8 mouse cellular contexts compared by ENCODE assay signal in the genomic region with DNA sequence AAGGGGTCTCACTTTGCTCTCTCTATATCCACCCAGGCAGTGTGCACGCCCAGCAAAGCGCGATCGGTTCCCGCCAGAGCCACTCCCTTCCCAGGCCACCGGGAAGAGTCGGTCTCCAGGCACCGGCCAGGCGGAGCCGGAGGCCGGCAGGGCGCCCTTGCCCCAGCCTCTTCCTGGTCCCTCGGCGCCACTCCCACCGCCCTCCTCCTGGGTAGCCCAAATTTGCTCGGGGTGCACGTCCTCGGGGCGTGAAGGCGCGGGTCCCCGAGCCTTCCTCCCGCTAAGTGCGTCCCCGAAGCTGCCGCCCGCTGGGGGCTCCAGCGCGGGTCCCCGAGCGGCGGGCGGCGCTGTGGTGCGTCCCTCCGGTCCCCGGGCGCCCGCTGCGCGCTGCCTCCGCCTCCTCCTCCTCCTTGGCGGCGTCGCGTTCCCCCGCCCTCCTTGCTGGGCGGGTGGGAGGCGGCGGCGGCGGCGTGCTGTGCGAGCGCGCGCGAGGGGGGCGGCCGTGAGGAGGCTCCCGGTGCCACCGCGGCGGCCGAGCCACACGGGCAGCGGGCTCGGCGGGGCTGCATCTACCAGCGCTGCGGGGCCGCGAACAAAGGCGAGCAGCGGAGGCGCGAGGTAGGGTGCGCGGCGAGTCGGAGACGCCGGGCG. TPM values are rescaled to one million over a fixed set of nuclear protein-coding genes. Genes with fewer than 3 reads are reported as not detected.
DNase-seq lines count a peak whose midpoint lies in the region; ATAC-seq and TF ChIP-seq lines count a peak whose summit lies in the region.

A gene (plus strand): TSS at position 144 of the 651 bp plus-strand sequence.

- peak within 1 kb of the TSS; percentile 67 for H3K27ac ChIP-seq in embryonic facial prominence, embryonic 11.5 days (replicated peaks; ENCODE audit: low read depth, low read length)
- peak within 1 kb of the TSS; percentile 88 for H3K27ac ChIP-seq in heart, adult 2 months
- peak within 1 kb of the TSS; percentile 61 for H3K27ac ChIP-seq in limb, embryonic 14.5 days (replicated peaks; ENCODE audit: low read depth, low read length)
- H3K27ac ChIP-seq in midbrain, embryonic 16.5 days (ENCODE audit: low read length): peak within 1 kb of the TSS; percentile 84

- no peak for TF ChIP-seq EP300 in heart, adult 2 months (IDR thresholded peaks at IDR 0.05; ENCODE audit: insufficient read depth, low read depth, low read length)

- peak; percentile 84 for ATAC-seq in embryonic facial prominence, embryonic 11.5 days (replicated peaks; ENCODE audit: insufficient number of reproducible peaks, low FRiP score, low TSS enrichment, low read depth)
- ATAC-seq in limb, embryonic 14.5 days (ENCODE audit: low FRiP score, low read depth): peak; percentile 84
- ATAC-seq in midbrain, embryonic 16.5 days: peak; percentile 89

- no peaks in the 10 kb centered on the region for H3K9me3 ChIP-seq in embryonic facial prominence, embryonic 11.5 days (replicated peaks; ENCODE audit: control insufficient read depth, low read length)
- H3K9me3 ChIP-seq in limb, embryonic 14.5 days (ENCODE audit: control insufficient read depth, low read length): no peaks in the 10 kb centered on the region
- H3K9me3 ChIP-seq in midbrain, embryonic 16.5 days (replicated peaks; ENCODE audit: control insufficient read depth, low read length, poor library complexity, severe bottlenecking): no peaks in the 10 kb centered on the region

- TF ChIP-seq POLR2A in heart, adult 2 months (IDR thresholded peaks at IDR 0.05; ENCODE audit: insufficient read depth, low read depth, low read length): no peak
- TF ChIP-seq POLR2A in limb, embryonic 14.5 days (IDR thresholded peaks at IDR 0.05; ENCODE audit: borderline replicate concordance, extremely low read depth, insufficient read depth, insufficient read length): 0 out of 2 replicates have a peak, but pooled peaks have one; percentile 9

- peak; percentile 75 for DNase-seq in layer of hippocampus, adult 11-12 months (ENCODE audit: low spot score)
- DNase-seq in layer of hippocampus, adult 9-10 months (ENCODE audit: low spot score): no peak
- DNase-seq in embryonic facial prominence, embryonic 11.5 days (ENCODE audit: low spot score): peak; percentile 82
- DNase-seq in heart, adult 2 months: peak; percentile 89 to 91
- DNase-seq in kidney, adult 8-10 months: peak; percentile 74 to 76
- DNase-seq in limb, embryonic 14.5 days (ENCODE audit: low spot score): peak; percentile 64
- DNase-seq in spleen, postnatal 10 days (ENCODE audit: low spot score in 2 of 2): peak; percentile 41 to 75

- peak within 1 kb of the TSS; percentile 87 for H3K4me3 ChIP-seq in embryonic facial prominence, embryonic 11.5 days (ENCODE audit: low read depth, low read length)
- H3K4me3 ChIP-seq in heart, adult 2 months: peak within 1 kb of the TSS; percentile 95
- H3K4me3 ChIP-seq in limb, embryonic 14.5 days (replicated peaks; ENCODE audit: low read length): peak within 1 kb of the TSS; percentile 81
- H3K4me3 ChIP-seq in midbrain, embryonic 16.5 days (ENCODE audit: low read depth, low read length): peak within 1 kb of the TSS; percentile 82

- whole genome bisulfite sequencing in embryonic facial prominence, embryonic 11.5 days: under 1% methylated on average over 59 of the region's 84 CpGs
- under 1% methylated on average over 82 of the region's 84 CpGs for WGBS in heart, adult 2 months
- under 1% methylated on average over 45 of the region's 84 CpGs for WGBS in limb, embryonic 14.5 days
- WGBS in midbrain, embryonic 16.5 days: 0% methylated on average over 64 of the region's 84 CpGs

- peak; percentile 59 for TF ChIP-seq CTCF in heart, adult 2 months (IDR thresholded peaks at IDR 0.05)

- H3K9ac ChIP-seq in embryonic facial prominence, embryonic 11.5 days (replicated peaks; ENCODE audit: low read length): peak within 1 kb of the TSS; percentile 85
- H3K9ac ChIP-seq in heart, adult 2 months (ENCODE audit: low read depth, low read length): peak within 1 kb of the TSS; percentile 99
- peak within 1 kb of the TSS; percentile 78 for H3K9ac ChIP-seq in limb, embryonic 14.5 days (ENCODE audit: low read depth, low read length, severe bottlenecking)
- peak within 1 kb of the TSS; percentile 77 for H3K9ac ChIP-seq in midbrain, embryonic 16.5 days (ENCODE audit: low read depth, low read length)

- H3K4me2 ChIP-seq in embryonic facial prominence, embryonic 11.5 days (ENCODE audit: low read depth, low read length): peak within 1 kb of the TSS; percentile 91
- peak within 1 kb of the TSS; percentile 88 for H3K4me2 ChIP-seq in limb, embryonic 14.5 days (replicated peaks; ENCODE audit: low read depth, low read length, severe bottlenecking)
- peak within 1 kb of the TSS; percentile 82 for H3K4me2 ChIP-seq in midbrain, embryonic 16.5 days (ENCODE audit: low read length)

- H3K36me3 ChIP-seq in embryonic facial prominence, embryonic 11.5 days (replicated peaks; ENCODE audit: control insufficient read depth, insufficient read depth, low read depth, low read length): no peaks in the 10 kb centered on the region
- peaks cover 7% of the 10 kb centered on the region; the same call in 1 of the 2 replicates for H3K36me3 ChIP-seq in heart, adult 2 months (ENCODE audit: control insufficient read depth, insufficient read depth, low read length)
- peaks cover 5% of the 10 kb centered on the region; the same call in 1 of the 2 replicates for H3K36me3 ChIP-seq in limb, embryonic 14.5 days (ENCODE audit: control insufficient read depth, insufficient read depth, low read length)
- H3K36me3 ChIP-seq in midbrain, embryonic 16.5 days (ENCODE audit: control insufficient read depth, insufficient read depth, low read length): no peaks in the 10 kb centered on the region

- no peaks in the 10 kb centered on the region; the same call in 1 of the 2 replicates for H3K79me2 ChIP-seq in heart, adult 2 months (replicated peaks; ENCODE audit: control insufficient read depth, insufficient read depth, low read length)

- no peaks in the 10 kb centered on the region for H3K4me1 ChIP-seq in embryonic facial prominence, embryonic 11.5 days (ENCODE audit: control insufficient read depth, insufficient read depth, low read length)
- H3K4me1 ChIP-seq in heart, adult 2 months (ENCODE audit: control insufficient read depth, insufficient read depth, low read length): peaks cover 6% of the 10 kb centered on the region
- H3K4me1 ChIP-seq in limb, embryonic 14.5 days (ENCODE audit: control insufficient read depth, insufficient read depth, low read length): peaks cover 35% of the 10 kb centered on the region
- peaks cover 27% of the 10 kb centered on the region for H3K4me1 ChIP-seq in midbrain, embryonic 16.5 days (ENCODE audit: control insufficient read depth, insufficient read depth, low read length)

- H3K27me3 ChIP-seq in embryonic facial prominence, embryonic 11.5 days (ENCODE audit: control insufficient read depth, insufficient read depth, low read length): no peaks in the 10 kb centered on the region
- no peaks in the 10 kb centered on the region for H3K27me3 ChIP-seq in heart, adult 2 months (ENCODE audit: control insufficient read depth, insufficient read depth, low read length)
- no peaks in the 10 kb centered on the region for H3K27me3 ChIP-seq in limb, embryonic 14.5 days (ENCODE audit: control insufficient read depth, insufficient read depth, low read length)
- H3K27me3 ChIP-seq in midbrain, embryonic 16.5 days (ENCODE audit: control insufficient read depth, insufficient read depth, low read depth, low read length): no peaks in the 10 kb centered on the region

- intact Hi-C loops in heart, adult 2 months (cut with DNase I): loop anchor here (2.0 to 10.0 kb wide), 5 partner anchors 59 to 263 kb away; a partner anchor contains a TSS

RNA-seq across cellular contexts. Expression of the gene that starts here (rescaled TPM):
- 14.7 and 16.0 TPM in 2 replicates for polyA plus RNA-seq in embryonic facial prominence, embryonic 11.5 days (2014; fragmentation: Nextera tagmentation; extraction: Ambion mirVana)
- 1 to 10 TPM; 4.8 to 4.9 TPM for total RNA-seq in heart, adult 2 months (2021)
- 3.1 and 4.2 TPM in 2 replicates for polyA plus RNA-seq in heart, adult 2 months (2012; rRNA removed)
- 8.8 and 9.9 TPM in 2 replicates for polyA plus RNA-seq in limb, embryonic 14.5 days (2012; rRNA removed)
- 12.8 and 15.2 TPM in 2 replicates for polyA plus RNA-seq in limb, embryonic 14.5 days (2014; fragmentation: Nextera tagmentation; extraction: Ambion mirVana)
- 32.1 and 34.7 TPM in 2 replicates for polyA plus RNA-seq in midbrain, embryonic 16.5 days (2015; fragmentation: Nextera tagmentation; extraction: Ambion mirVana)
